8 mouse cellular contexts compared by ENCODE assay signal in genomic region chr10:7954989-7955633, GRCm38 (mm10). TPM values are rescaled to one million over a fixed set of nuclear protein-coding genes. Genes with fewer than 3 reads are reported as not detected.
DNase-seq lines count a peak whose midpoint lies in the region; ATAC-seq and TF ChIP-seq lines count a peak whose summit lies in the region.

No protein-coding gene starts in this region.

- H3K27ac ChIP-seq in embryonic facial prominence, embryonic 12.5 days = peak overlapping the region; percentile 99
- peak overlapping the region; percentile 96 for H3K27ac ChIP-seq in liver, embryonic 12.5 days

- no peaks in the 10 kb centered on the region for H3K9me3 ChIP-seq in embryonic facial prominence, embryonic 12.5 days
- no peaks in the 10 kb centered on the region for H3K9me3 ChIP-seq in liver, embryonic 12.5 days (replicated peaks)

- H3K36me3 ChIP-seq in embryonic facial prominence, embryonic 12.5 days = no peaks in the 10 kb centered on the region
- H3K36me3 ChIP-seq in liver, embryonic 12.5 days = peaks cover 6% of the 10 kb centered on the region
- H3K36me3 ChIP-seq in myocyte (ENCODE audit: control insufficient read depth, insufficient read depth) = no peaks in the 10 kb centered on the region
- no peaks in the 10 kb centered on the region for H3K36me3 ChIP-seq in splenic B cell, adult 2 months (ENCODE audit: control insufficient read depth, insufficient read depth, low read length, poor library complexity, severe bottlenecking)

- peak overlapping the region; percentile 99 for H3K4me3 ChIP-seq in embryonic facial prominence, embryonic 12.5 days
- peak overlapping the region; percentile 98 for H3K4me3 ChIP-seq in liver, embryonic 12.5 days
- H3K4me3 ChIP-seq in myocyte = peak overlapping the region; percentile 70

- peak overlapping the region; percentile 95 for H3ac ChIP-seq in myocyte (ENCODE audit: control insufficient read depth, insufficient read length)

- peak overlapping the region; percentile 69 for H3K4me2 ChIP-seq in embryonic facial prominence, embryonic 12.5 days (replicated peaks)
- H3K4me2 ChIP-seq in liver, embryonic 12.5 days = peak overlapping the region; percentile 94
- peak overlapping the region; percentile 87 for H3K4me2 ChIP-seq in myocyte (ENCODE audit: low read depth)

- H3K27me3 ChIP-seq in embryonic facial prominence, embryonic 12.5 days = no peaks in the 10 kb centered on the region
- no peaks in the 10 kb centered on the region for H3K27me3 ChIP-seq in liver, embryonic 12.5 days (replicated peaks)
- no peaks in the 10 kb centered on the region for H3K27me3 ChIP-seq in myocyte (ENCODE audit: control insufficient read depth, insufficient read depth, insufficient read length)
- H3K27me3 ChIP-seq in splenic B cell, adult 2 months (ENCODE audit: control insufficient read depth, insufficient read depth, low read length, poor library complexity, severe bottlenecking) = no peaks in the 10 kb centered on the region

- peaks cover 14% of the 10 kb centered on the region for H3K4me1 ChIP-seq in embryonic facial prominence, embryonic 12.5 days
- peaks cover 65% of the 10 kb centered on the region for H3K4me1 ChIP-seq in liver, embryonic 12.5 days

- no peak for TF ChIP-seq POLR2A in myocyte (IDR thresholded peaks at IDR 0.05; ENCODE audit: insufficient read length, low read depth)

- no peak; the same call in 1 of the 2 replicates for ATAC-seq in embryonic facial prominence, embryonic 12.5 days (ENCODE audit: insufficient number of reproducible peaks, insufficient read depth, low FRiP score, low TSS enrichment)
- peak; percentile 28 for ATAC-seq in liver, embryonic 12.5 days

- peaks cover 59% of the 10 kb centered on the region for H3K79me2 ChIP-seq in myocyte (ENCODE audit: control insufficient read depth, insufficient read depth)

- H3K9ac ChIP-seq in embryonic facial prominence, embryonic 12.5 days = peak overlapping the region; percentile 100
- H3K9ac ChIP-seq in liver, embryonic 12.5 days = peak overlapping the region; percentile 99

- under 1% methylated on average over 25 of the region's 31 CpGs for WGBS in embryonic facial prominence, embryonic 12.5 days
- WGBS in liver, embryonic 12.5 days (ENCODE audit: insufficient replicate concordance) = 2% methylated on average over 31 of the region's 31 CpGs

- peak; percentile 74 to 75 for DNase-seq in B cell, adult 2 months
- DNase-seq in adrenal gland, postnatal 25 days = peak; percentile 31
- peak; percentile 32 to 46 for DNase-seq in heart, adult 9 months (ENCODE audit: low spot score in 2 of 2)
- peak; percentile 25 to 32 for DNase-seq in kidney, adult 8-10 months
- DNase-seq in splenic B cell, adult 2 months (ENCODE audit: low read depth, low spot score) = peak; percentile 64

TF ChIP-seq in myocyte, 11 proteins besides CTCF, POLR2A, EP300 and RAD21:
- TF ChIP-seq USF1 (IDR thresholded peaks at IDR 0.05; ENCODE audit: low read depth) = no peak
- TF ChIP-seq E2F4 (IDR thresholded peaks at IDR 0.05; ENCODE audit: insufficient read depth) = no peak
- TF ChIP-seq CEBPB (IDR thresholded peaks at IDR 0.05; ENCODE audit: insufficient read depth, poor library complexity, severe bottlenecking) = no peak
- no peak for TF ChIP-seq TCF12 (IDR thresholded peaks at IDR 0.05; ENCODE audit: insufficient read depth, poor library complexity, severe bottlenecking)
- TF ChIP-seq REST (IDR thresholded peaks at IDR 0.05; ENCODE audit: insufficient read depth, insufficient read length) = no peak
- no peak for TF ChIP-seq MAX (IDR thresholded peaks at IDR 0.05; ENCODE audit: low read depth)
- TF ChIP-seq TCF3 (IDR thresholded peaks at IDR 0.05; ENCODE audit: insufficient read length, low read depth) = no peak
- TF ChIP-seq MYOD1 (IDR thresholded peaks at IDR 0.05; ENCODE audit: control insufficient read depth in 1 of 3, insufficient read length in 2 of 3, low read depth in 2 of 3) = no peak

RNA-seq across cellular contexts. Expression of gene Tab2, which starts 0.9 kb away (rescaled TPM):
- 56.6 and 60.7 TPM in 2 replicates for total RNA-seq in adrenal gland, postnatal 25 days (2021)
- polyA plus RNA-seq in embryonic facial prominence, embryonic 12.5 days (2016; fragmentation: Nextera tagmentation; extraction: Ambion mirVana) = 26.4 TPM in 2 replicates
- polyA plus RNA-seq in liver, embryonic 12.5 days (2016; fragmentation: Nextera tagmentation; extraction: Ambion mirVana) = 11.4 and 11.8 TPM in 2 replicates
- 34.0 TPM for polyA plus RNA-seq in myocyte (2012; fragmentation: generic; extraction: Trizol)
